Mouse (Mus musculus) mature B cell (primary cell): Measurements from ENCODE around the gene Heatr9.

ENCODE experiments used
- in situ Hi-C: fragments of 300-500 bp; cut with MboI; formaldehyde crosslinking; loops from 2 replicates; pipeline ENCODE4 v1.14.3; 2019

The Heatr9 gene

DNA sequence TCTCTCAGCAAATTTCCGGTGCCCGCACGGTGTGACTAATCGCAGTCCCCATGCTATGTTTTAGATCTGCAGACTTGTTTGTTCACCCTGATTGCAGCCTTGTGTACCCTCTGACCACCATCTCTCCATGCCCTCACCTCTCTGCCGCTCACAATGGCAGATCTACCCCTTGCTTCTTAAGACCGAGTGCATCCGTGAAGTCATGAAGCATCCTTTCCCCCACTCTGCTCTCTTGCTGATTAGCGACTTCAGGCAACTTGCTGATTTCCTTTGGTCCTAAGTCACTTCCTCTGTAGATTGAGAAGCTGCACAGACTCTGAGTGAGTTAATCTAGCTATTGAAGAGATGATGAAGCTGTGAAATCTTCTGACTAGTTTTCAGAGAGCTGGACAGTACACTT lies 12.2 kb upstream of the Heatr9 start:
- in situ Hi-C loops = no loop called here

DNA sequence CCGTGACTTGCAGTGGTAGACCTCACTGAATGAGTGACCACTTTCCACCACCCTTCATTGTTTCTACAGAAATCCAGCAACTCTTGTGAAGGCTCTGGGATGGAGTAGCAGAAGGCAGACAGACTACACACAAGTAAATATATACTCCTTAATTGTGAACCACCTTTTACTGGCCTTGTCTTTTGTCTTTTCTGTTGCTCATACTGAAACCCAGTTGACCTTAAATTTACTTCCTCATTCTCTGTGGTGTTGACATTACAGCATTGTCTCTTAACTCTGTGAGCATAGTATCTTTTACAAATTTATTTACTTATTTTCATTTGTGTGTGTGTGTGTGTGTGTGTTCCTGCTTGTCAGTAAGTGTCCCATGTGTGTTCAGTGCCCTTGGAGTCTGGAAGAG lies 11.2 kb upstream of the Heatr9 start:
- in situ Hi-C loops = no loop called here

DNA sequence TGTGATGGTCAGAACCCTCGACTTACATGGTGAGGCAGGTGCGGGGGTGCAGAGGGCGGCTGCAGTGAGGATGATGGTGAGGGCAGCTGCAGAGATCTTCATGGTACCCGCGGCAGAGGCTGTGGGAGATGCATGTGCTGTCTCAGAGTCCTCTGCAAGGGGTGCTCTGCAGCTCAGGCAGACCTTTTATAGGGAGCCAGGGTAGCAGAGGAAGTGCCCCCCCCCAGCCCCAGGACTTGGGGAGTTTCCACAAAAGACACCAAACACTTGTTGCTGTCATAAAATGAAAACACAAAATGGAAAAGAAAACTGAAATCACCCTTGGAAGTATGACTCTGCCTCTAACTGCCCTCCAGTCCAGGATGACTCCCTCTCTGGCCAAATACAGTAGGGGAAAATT lies 8.4 kb upstream of the Heatr9 start, which contains the start of gene Ccl5:
Gene Ccl5, minus strand, starts transcription at position 159 of the 400 bp plus-strand sequence.
- in situ Hi-C loops = no loop called here

DNA sequence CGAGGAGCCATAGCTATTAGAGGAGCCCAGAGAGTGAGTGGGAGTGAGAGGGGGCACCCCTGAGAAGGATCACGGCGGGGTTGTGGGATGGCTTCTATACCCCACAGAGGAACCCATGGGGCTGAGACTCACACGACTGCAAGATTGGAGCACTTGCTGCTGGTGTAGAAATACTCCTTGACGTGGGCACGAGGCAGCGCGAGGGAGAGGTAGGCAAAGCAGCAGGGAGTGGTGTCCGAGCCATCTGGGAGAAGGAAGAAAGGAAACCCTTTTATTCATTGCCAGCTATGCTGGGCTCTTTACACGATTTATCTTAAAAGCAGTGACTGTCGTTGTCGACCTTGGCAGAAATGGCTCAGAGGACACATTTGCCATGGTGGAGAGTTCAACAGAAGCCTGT lies 7.0 kb upstream of the Heatr9 start:
- in situ Hi-C loops = no loop called here

DNA sequence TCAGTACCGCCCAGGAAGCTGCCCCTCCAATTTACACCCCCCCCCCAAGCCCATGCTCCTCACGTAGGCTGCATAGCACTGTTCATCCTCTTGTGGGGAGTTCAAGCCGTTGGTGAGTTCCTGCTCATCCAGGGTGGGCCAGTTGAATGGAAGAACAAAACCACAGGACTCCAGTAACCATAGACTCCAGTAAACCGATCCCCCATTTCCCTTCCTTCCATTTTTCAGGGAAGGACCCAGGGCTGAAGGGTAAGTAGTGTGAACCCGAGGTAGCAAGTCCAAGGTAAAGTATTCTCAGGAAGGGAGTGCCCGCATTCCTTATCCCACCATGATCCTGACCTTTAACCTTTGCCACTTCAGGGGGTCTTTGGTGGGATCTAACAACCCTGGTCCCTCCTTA lies 3.6 kb downstream of the Heatr9 start:
- in situ Hi-C loops = no loop called here

- in situ Hi-C loops = no loop called here
Observed at GRCm38 (mm10) chr11:83517153-83517552, 4.8 kb downstream of the Heatr9 start.

DNA sequence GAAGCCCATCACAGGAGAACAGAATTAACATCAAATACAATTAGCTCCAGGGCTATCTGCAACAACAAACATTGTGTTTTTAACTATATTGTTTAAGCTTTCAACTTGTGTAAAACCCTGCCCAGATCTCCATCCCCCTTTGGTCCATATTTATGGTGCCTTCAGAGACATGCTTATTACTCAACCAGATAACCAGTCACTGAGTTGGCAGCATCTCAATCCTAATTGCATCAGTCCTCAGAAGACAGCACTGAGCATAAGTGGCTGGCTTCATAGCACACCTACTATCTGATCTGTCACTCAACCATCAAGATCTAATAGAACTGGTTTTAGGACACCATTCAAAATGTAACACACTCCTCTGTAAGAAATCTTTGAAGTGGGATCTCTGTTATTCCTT lies 12.5 kb downstream of the Heatr9 start:
- in situ Hi-C loops = no loop called here

DNA sequence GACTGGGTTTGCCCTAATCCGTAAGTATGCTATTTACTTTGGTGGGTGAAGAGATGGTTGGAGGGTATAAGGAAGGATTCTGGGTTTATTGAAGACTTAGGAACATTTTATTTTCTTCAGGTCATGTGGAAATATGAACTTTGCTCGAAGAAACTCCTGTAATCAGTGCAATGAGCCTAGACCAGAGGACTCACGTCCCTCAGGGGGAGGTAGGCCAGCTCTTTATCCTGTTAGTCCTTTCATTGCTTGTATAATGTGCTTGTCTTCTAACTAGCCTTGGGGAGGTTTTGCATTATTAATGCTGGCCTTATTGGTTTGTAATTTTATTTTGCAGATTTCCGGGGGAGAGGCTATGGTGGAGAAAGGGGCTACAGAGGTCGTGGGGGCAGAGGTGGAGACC lies 17.7 kb downstream of the Heatr9 start:
- in situ Hi-C loops = no loop called here

DNA sequence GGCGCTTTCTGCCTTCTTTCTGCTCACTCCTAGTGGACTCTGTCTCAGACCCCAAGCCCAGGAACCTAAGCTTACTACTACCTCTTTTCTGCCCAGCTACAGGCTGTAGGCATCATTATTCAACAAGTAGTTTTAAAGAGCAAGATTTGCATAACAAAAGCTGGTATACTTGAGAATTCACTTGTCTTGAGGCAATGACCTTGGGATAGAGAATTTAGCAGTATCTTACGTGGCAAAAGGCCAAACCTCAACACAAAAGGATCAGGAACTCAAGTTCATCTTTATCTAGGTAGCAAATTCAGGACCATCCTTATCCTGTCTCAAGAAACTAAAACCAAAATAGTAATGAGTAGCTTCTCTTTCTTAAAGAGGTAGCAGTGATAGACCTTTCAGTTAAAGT lies 26.4 kb downstream of the Heatr9 start:
- in situ Hi-C loops = no loop called here

DNA sequence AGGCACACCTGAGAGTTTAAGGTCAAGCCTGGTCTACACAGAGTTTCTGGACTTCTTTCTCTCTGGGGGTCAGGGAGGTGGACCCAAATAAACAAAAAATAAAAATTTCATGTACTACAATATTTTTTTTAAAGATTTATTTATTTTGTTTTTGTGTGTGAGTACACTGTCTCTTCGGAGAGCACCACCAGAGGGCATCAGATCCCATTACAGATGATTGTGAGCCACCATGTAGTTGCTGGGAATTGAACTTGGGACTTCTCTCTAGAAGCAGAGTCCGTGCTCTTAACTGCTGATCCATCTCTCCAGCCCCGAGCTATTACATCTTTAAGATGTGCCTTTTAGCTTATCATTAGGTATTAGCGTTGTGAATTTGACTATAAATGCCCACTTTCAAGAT lies 30.5 kb downstream of the Heatr9 start:
- in situ Hi-C loops = no loop called here

- in situ Hi-C loops = no loop called here
Observed at GRCm38 (mm10) chr11:83473235-83474016, 48.5 kb downstream of the Heatr9 start.

DNA sequence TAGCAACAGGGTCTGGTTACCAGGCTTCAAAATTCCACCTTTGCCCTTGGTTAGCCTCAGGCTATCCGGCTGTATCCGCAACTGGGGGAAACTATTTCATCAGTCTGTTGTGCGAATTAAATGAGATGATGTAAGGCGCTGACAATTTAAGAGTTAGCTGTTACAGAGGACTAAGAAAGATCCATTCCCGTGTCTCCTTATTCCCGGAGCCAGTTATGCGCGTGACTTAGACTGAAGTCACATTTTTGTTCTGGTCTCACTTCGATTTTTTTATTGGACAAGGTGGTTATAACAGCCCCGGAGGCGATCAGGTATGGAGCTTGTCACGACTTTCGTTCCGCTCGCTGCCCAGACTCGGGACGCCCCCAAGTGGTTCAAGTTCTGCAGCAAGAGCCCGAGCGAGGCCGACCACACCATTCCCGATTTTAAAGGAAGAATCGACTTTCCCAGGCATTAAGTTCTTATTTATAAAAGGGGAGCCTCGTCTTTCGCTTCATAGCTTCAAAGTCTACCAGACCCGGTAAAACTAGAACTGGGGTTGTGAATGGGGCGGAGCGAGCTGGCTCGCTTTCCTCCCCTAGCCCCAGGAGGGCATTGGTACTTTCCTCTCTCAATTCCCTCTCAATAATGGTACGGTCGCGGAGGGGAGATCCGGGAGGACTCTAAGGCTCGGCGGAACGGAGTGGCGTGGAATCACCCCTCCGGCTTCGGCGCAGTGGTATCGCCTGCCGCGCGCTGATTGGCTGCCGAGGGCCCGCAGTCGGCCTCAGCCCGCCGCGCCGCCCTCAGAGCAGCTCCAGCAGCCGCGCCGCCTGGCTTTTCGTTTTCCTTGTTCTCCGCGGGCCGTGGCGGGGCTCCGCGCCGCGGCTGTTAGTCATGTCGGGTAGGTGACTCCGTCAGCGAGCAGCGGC lies 49.4 kb downstream of the Heatr9 start, which contains the start of gene Taf15:
Gene Taf15, plus strand, starts transcription at position 763 of the 911 bp plus-strand sequence.
- in situ Hi-C loops = no loop called here

GRCm38 (mm10) chr11:83471766-83472165 lies 50.2 kb downstream of the Heatr9 start:
- in situ Hi-C loops = no loop called here

- in situ Hi-C loops = no loop called here
Observed at GRCm38 (mm10) chr11:83468765-83469164, 53.2 kb downstream of the Heatr9 start.

DNA sequence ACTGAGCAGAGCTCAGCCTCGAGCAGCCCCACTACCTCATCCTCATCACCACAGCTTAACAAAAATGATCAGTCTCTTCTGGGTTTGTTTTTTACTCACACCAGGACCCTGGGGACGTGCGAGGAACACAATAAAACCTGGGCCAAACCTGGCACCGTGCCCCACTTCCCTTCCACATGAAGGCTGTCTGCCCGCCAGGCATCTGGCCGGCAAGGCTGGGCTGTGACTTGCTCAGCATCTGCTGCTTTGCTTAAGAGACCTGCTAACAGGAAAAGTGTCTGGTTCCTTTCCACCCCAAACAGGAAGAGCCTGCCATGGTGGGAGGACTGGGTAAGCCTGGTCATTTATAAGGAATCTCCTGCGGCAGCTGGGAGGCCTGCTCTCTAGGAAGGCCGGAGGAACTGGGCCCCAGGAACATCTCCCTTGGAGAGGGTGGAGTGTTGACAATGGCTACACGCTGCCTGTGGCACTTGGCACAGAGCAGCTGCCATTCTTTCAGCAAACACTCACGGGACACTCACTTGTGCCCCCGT lies 54.8 kb downstream of the Heatr9 start:
- in situ Hi-C loops = no loop called here

DNA sequence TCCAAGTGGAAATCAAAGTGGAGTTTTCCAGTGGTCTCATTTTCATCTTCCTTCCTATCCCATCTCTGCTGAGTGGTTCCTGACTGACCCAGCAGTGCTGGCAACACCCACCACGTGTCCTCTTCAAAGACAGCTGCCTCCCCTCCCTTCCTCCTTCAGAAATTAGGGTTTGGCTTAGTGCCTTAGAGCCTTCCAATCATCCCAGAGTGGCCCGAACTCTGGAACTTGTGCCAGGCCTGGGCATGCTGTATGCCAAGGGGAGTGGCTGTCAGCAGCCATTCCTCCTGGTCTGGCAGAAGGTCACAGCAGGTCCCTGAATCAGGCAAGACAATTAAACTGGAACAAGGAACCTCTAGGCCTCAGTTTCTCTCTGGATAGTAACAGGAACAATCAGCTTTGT lies 56.0 kb downstream of the Heatr9 start:
- in situ Hi-C loops = no loop called here

DNA sequence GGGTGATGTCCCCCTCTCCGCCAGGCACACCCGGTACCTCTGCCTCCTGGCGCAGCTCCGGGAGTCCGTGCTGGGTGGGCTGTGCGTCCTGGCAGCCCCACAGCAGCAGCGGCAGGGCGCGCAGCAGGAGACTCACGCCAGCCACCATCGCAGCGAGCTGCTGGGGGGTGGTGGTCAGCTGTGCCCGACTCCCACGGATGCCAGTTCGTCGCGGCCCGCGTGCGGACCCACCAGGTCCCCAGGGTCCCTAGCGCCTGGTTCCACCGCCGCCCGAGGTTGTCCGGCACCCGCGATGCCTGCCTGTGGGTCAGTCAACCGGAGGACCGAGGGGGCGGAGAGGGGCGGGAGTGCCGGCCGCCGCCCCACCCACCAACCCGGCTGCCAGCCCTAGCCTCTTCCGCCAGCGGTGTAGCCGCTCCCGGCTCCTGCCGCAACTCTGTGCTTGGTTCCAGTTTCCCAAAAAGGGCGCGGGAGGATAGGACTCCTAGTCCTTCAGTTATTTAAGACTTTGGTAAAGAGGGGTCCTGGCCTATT lies 59.2 kb downstream of the Heatr9 start, which contains the start of gene Mmp28:
Gene Mmp28, minus strand, starts transcription at position 361 of the 534 bp plus-strand sequence.
- in situ Hi-C loops = no loop called here
